Mouse (Mus musculus) spleen, adult 2 months (tissue): ENCODE measurements around the gene Atm. TPM values are rescaled to one million over a fixed set of nuclear protein-coding genes. Genes with fewer than 3 reads are reported as not detected.

ENCODE experiments used
- DNase-seq, 2 experiments: peaks; one replicate each; pipeline versions ENCODE4 v3.0.0 to v3.0.0-alpha.2; 2012 to 2021; ENCODE audit warnings: low spot score in 2 of 2, low read depth in 1 of 2
- H3K27ac ChIP-seq: fragments of 200-500 bp; 2 replicates; pipeline ENCODE4 v1.5.1; 2012; ENCODE audit warnings: low read length, inconsistent platforms; ENCODE audit not compliant: insufficient read depth
- H3K27me3 ChIP-seq: fragments of 200-500 bp; 2 replicates; pipeline ENCODE4 v1.6.1; 2012; ENCODE audit warnings: mild to moderate bottlenecking, moderate library complexity, low read length, inconsistent platforms; ENCODE audit not compliant: control insufficient read depth, insufficient read depth
- H3K36me3 ChIP-seq: fragments of 200-500 bp; 2 replicates; pipeline ENCODE4 v1.6.1; 2012; ENCODE audit warnings: mild to moderate bottlenecking, low read length, inconsistent platforms; ENCODE audit not compliant: control insufficient read depth, insufficient read depth
- H3K4me1 ChIP-seq: fragments of 200-500 bp; 2 replicates; pipeline ENCODE4 v1.6.1; 2011; ENCODE audit warnings: inconsistent platforms; ENCODE audit not compliant: control insufficient read depth, insufficient read depth, insufficient read length
- H3K4me3 ChIP-seq: fragments of 200-500 bp; 2 replicates; pipeline ENCODE4 v1.5.1; 2011; ENCODE audit warnings: mild to moderate bottlenecking, inconsistent platforms; ENCODE audit not compliant: insufficient read depth, insufficient read length; ENCODE audit errors: extremely low read depth
- CTCF ChIP-seq: fragments of 200-500 bp; IDR thresholded peaks from 2 replicates; pipeline ENCODE4 v1.5.1; 2011; ENCODE audit warnings: mild to moderate bottlenecking, inconsistent platforms; ENCODE audit not compliant: insufficient read depth, insufficient read length, insufficient replicate concordance; ENCODE audit errors: extremely low read depth
- POLR2A ChIP-seq: fragments of 200-500 bp; IDR thresholded peaks from 2 replicates; pipeline ENCODE4 v1.6.1; 2011; ENCODE audit warnings: low read depth, low read length, inconsistent platforms
- WGBS: fragments of 180-500 bp; shearing (Covaris S2); methylation state at CpG from one replicate; pipeline ENCODE4 v1.1.7; 2018; 5-methylcytosine and 5-hydroxymethylcytosine counted together
- polyA plus RNA-seq: library from polyadenylated mRNA; depleted of rRNA; stranded (reverse); fragments of >200 nt; gene quantifications from 2 replicates; pipeline ENCODE4 v1.2.3, GENCODE M21; 2012; rRNA removed

The Atm gene
- polyA plus RNA-seq: 2.1 and 2.8 TPM in 2 replicates

GRCm38 (mm10) chr9:53536558-53537320, at the start of gene Atm, which contains the start of gene Npat:
TSS of gene Atm (minus strand) at chr9:53536740.
TSS of gene Npat (plus strand) at chr9:53537047.
- under 1% methylated on average over 69 of the region's 69 CpGs for WGBS
- no peaks in the 10 kb centered on the region for H3K27me3 ChIP-seq
- H3K36me3 ChIP-seq: peaks cover 4% of the 10 kb centered on the region; the same call in 1 of the 2 replicates
- peak; percentile 99 for DNase-seq
- TF ChIP-seq POLR2A (no peak; the same call in 1 of the 2 replicates), CTCF (0 out of 2 replicates have a peak, but pooled peaks have one; percentile 1)
- peak within 1 kb of the TSS; percentile 87 for H3K4me3 ChIP-seq
- peaks cover 2% of the 10 kb centered on the region for H3K4me1 ChIP-seq
- peak within 1 kb of the TSS; percentile 78 for H3K27ac ChIP-seq

- WGBS: 92% methylated on average over 4 of the region's 4 CpGs
- H3K4me1 ChIP-seq: no peaks in the 10 kb centered on the region
- no peak for DNase-seq
- peaks cover 23% of the 10 kb centered on the region for H3K36me3 ChIP-seq
- no peak overlapping the region for H3K4me3 ChIP-seq
- H3K27ac ChIP-seq: no peak overlapping the region
- no peak for TF ChIP-seq CTCF
- no peak for TF ChIP-seq POLR2A
- no peaks in the 10 kb centered on the region for H3K27me3 ChIP-seq
Measured at GRCm38 (mm10) chr9:53581870-53582269, 45.3 kb upstream of the Atm start.

GRCm38 (mm10) chr9:53575721-53576120, 39.2 kb upstream of the Atm start:
- no peak overlapping the region for H3K27ac ChIP-seq
- 87% methylated on average over 5 of the region's 5 CpGs for WGBS

GRCm38 (mm10) chr9:53572516-53573307, 36.2 kb upstream of the Atm start:
- Histone ChIP-seq H3K4me1 (no peaks in the 10 kb centered on the region), H3K27me3 (no peaks in the 10 kb centered on the region), H3K4me3 (no peak overlapping the region), H3K27ac (no peak overlapping the region), H3K36me3 (peaks cover 25% of the 10 kb centered on the region)
- WGBS: 90% methylated on average over 7 of the region's 7 CpGs
- TF ChIP-seq POLR2A: no peak
- no peak for TF ChIP-seq CTCF
- no peak for DNase-seq

More at GRCm38 (mm10) chr9:53575721-53576120, 39.2 kb upstream of the Atm start:
- DNase-seq: no peak
- Histone ChIP-seq H3K4me1 (no peaks in the 10 kb centered on the region), H3K4me3 (no peak overlapping the region), H3K36me3 (peaks cover 15% of the 10 kb centered on the region), H3K27me3 (no peaks in the 10 kb centered on the region)
- TF ChIP-seq CTCF (no peak), POLR2A (no peak)

GRCm38 (mm10) chr9:53570662-53571061, 34.1 kb upstream of the Atm start:
- Histone ChIP-seq H3K4me3 (no peak overlapping the region), H3K27me3 (no peaks in the 10 kb centered on the region), H3K36me3 (peaks cover 26% of the 10 kb centered on the region), H3K4me1 (no peaks in the 10 kb centered on the region), H3K27ac (no peak overlapping the region)
- DNase-seq: no peak
- 94% methylated on average over 6 of the region's 6 CpGs for WGBS
- TF ChIP-seq CTCF: no peak

- peak overlapping the region; percentile 87 for H3K4me3 ChIP-seq
- H3K27ac ChIP-seq: peak overlapping the region; percentile 19; the same call in 1 of the 2 replicates
- TF ChIP-seq POLR2A (no peak), CTCF (no peak)
- no peaks in the 10 kb centered on the region for H3K27me3 ChIP-seq
- H3K4me1 ChIP-seq: peaks cover 2% of the 10 kb centered on the region
- under 1% methylated on average over 34 of the region's 34 CpGs for whole genome bisulfite sequencing
- H3K36me3 ChIP-seq: peaks cover 2% of the 10 kb centered on the region; the same call in 1 of the 2 replicates
- no peak for DNase-seq
Measured at GRCm38 (mm10) chr9:53537336-53537965, 911 bp upstream of the Atm start.
